Mouse (Mus musculus): ENCODE measurements at regions not wholly inside any gene's neighbourhood (a gene's known extent, or its start where the extent isn't known, plus 50 kb on each side); places are given as distances from the start of the nearest gene placed in this dataset.

DNA sequence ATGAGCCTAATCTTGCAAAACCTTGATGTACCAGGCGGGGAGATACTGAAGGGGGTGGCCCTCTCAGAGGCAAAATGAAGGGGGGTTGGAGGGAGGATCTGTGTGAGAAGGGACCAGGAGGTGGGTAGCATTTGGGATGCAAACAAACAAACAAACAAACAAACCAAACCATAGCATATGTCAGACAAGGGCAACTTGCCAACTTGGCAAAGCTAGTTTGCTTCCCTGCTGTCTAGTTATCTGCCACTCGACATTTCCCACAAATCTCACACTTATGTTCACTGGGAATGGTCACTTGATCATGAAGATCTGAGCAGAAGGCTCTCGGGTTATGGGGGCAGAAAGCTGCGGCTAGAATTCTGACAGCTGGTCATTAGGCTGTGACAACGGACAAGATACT lies 65.9 kb upstream of the Bod1l start:
- no peaks in the 10 kb centered on the region for H3K79me2 ChIP-seq (replicated peaks; ENCODE audit: control insufficient read depth, extremely low read depth, insufficient read depth, poor library complexity, severe bottlenecking)
- H3K27me3 ChIP-seq (replicated peaks), result no peaks in the 10 kb centered on the region
- in situ Hi-C loops (cut with MboI; ENCODE audit: low pct_ligation_motif_present, low pct_unique_long_range_greater_than_20kb, low sequenced_read_pairs) (no loop called here), dilution Hi-C loops (cut with MboI; ENCODE audit: extremely low pct_ligation_motif_present, extremely low pct_unique_long_range_greater_than_20kb, low sequenced_read_pairs) (no loop called here)
- no peak for DNase-seq (ENCODE audit: extremely low read depth)
- H3K4me3 ChIP-seq (replicated peaks in 1 of 3; ENCODE audit: low read depth in 2 of 3, low read length in 2 of 3, poor library complexity in 1 of 3), result no peak overlapping the region
- no peak overlapping the region for H3K27ac ChIP-seq (ENCODE audit: insufficient read depth, low read depth)
- H3K36me3 ChIP-seq (replicated peaks in 1 of 2; ENCODE audit: control insufficient read depth in 1 of 2, insufficient read depth in 1 of 2, low read length in 1 of 2), result no peaks in the 10 kb centered on the region
- no peak overlapping the region for H3K4me2 ChIP-seq (ENCODE audit: insufficient read depth, low read depth, poor library complexity, severe bottlenecking)
- H3K9me3 ChIP-seq (replicated peaks; ENCODE audit: low read length), result no peaks in the 10 kb centered on the region
- H3K4me1 ChIP-seq (ENCODE audit: control insufficient read depth in 1 of 2, insufficient read depth in 2 of 2), result peaks cover 0 to 17% of the 10 kb centered on the region in 2 experiments; a peak in 2 of 4 replicates
- no peak overlapping the region for H3K9ac ChIP-seq (ENCODE audit: insufficient read depth, low read depth)
- TF ChIP-seq SIN3A (IDR thresholded peaks at IDR 0.05; ENCODE audit: low read length), result no peak
- no peak for TF ChIP-seq NRF1 (IDR thresholded peaks at IDR 0.05; ENCODE audit: low read depth, low read length)
- no peak for TF ChIP-seq MXI1 (IDR thresholded peaks at IDR 0.05; ENCODE audit: low read depth, low read length)
- no peak for TF ChIP-seq SMC3 (IDR thresholded peaks at IDR 0.05; ENCODE audit: low read depth, low read length)
- no peak for TF ChIP-seq MYC (IDR thresholded peaks at IDR 0.05; ENCODE audit: low read depth, low read length)
- TF ChIP-seq USF1 (IDR thresholded peaks at IDR 0.05; ENCODE audit: low read depth, low read length), result no peak
- TF ChIP-seq CTCF (conservative IDR thresholded peaks at IDR 0.05 in 1 of 2, IDR thresholded peaks at IDR 0.05 in 1 of 2; ENCODE audit: low read depth in 2 of 2, low read length in 2 of 2), result no peak
- TF ChIP-seq BHLHE40 (IDR thresholded peaks at IDR 0.05; ENCODE audit: low read depth, low read length), result no peak
- TF ChIP-seq TCF12 (IDR thresholded peaks at IDR 0.05; ENCODE audit: low read depth, low read length), result no peak
- TF ChIP-seq POLR2AphosphoS2 (IDR thresholded peaks at IDR 0.05; ENCODE audit: low read depth, low read length), result no peak
- no peak for TF ChIP-seq ETS1 (conservative IDR thresholded peaks at IDR 0.05; ENCODE audit: low read depth, low read length)
- TF ChIP-seq MAFK (IDR thresholded peaks at IDR 0.05; ENCODE audit: insufficient replicate concordance, low read length), result no peak
- no peak for TF ChIP-seq RAD21 (IDR thresholded peaks at IDR 0.05; ENCODE audit: low read depth, low read length)
- no peak for TF ChIP-seq CHD2 (IDR thresholded peaks at IDR 0.05; ENCODE audit: low read length)
- TF ChIP-seq ELF1 (IDR thresholded peaks at IDR 0.05; ENCODE audit: low read depth, low read length), result no peak
- no peak for TF ChIP-seq ZC3H11A (IDR thresholded peaks at IDR 0.05; ENCODE audit: low read depth, low read length)
- TF ChIP-seq MEF2A (IDR thresholded peaks at IDR 0.05; ENCODE audit: borderline replicate concordance, low read depth, low read length), result no peak
- TF ChIP-seq E2F4 (IDR thresholded peaks at IDR 0.05; ENCODE audit: insufficient replicate concordance, low read depth, low read length), result no peak
- no peak for TF ChIP-seq JUND (conservative IDR thresholded peaks at IDR 0.05; ENCODE audit: low read depth, low read length)
- TF ChIP-seq CHD1 (IDR thresholded peaks at IDR 0.05; ENCODE audit: low read depth, low read length), result no peak

GRCm38 (mm10) chr5:41907749-41908148 lies 63.6 kb upstream of the Bod1l start:
- no peak overlapping the region for H3K4me2 ChIP-seq (ENCODE audit: insufficient read depth, low read depth, poor library complexity, severe bottlenecking)
- in situ Hi-C loops (cut with MboI; ENCODE audit: low pct_ligation_motif_present, low pct_unique_long_range_greater_than_20kb, low sequenced_read_pairs), result no loop called here
- H3K27ac ChIP-seq (ENCODE audit: insufficient read depth, low read depth), result no peak overlapping the region
- H3K27me3 ChIP-seq (replicated peaks), result no peaks in the 10 kb centered on the region
- no peaks in the 10 kb centered on the region for H3K9me3 ChIP-seq (replicated peaks; ENCODE audit: low read length)
- dilution Hi-C loops (cut with MboI; ENCODE audit: extremely low pct_ligation_motif_present, extremely low pct_unique_long_range_greater_than_20kb, low sequenced_read_pairs), result no loop called here
- DNase-seq (ENCODE audit: extremely low read depth), result no peak
- H3K4me3 ChIP-seq (replicated peaks in 1 of 3; ENCODE audit: low read depth in 2 of 3, low read length in 2 of 3, poor library complexity in 1 of 3), result no peak overlapping the region
- H3K36me3 ChIP-seq (replicated peaks in 1 of 2; ENCODE audit: control insufficient read depth in 1 of 2, insufficient read depth in 1 of 2, low read length in 1 of 2), result no peaks in the 10 kb centered on the region
- H3K9ac ChIP-seq (ENCODE audit: insufficient read depth, low read depth), result no peak overlapping the region
- TF ChIP-seq ZMIZ1 (IDR thresholded peaks at IDR 0.05; ENCODE audit: low read depth, low read length) (no peak), CHD1 (IDR thresholded peaks at IDR 0.05; ENCODE audit: low read depth, low read length) (no peak), RCOR1 (conservative IDR thresholded peaks at IDR 0.05; ENCODE audit: low read depth, low read length) (no peak), ZNF384 (IDR thresholded peaks at IDR 0.05; ENCODE audit: low read depth, low read length) (no peak), POLR2AphosphoS2 (IDR thresholded peaks at IDR 0.05; ENCODE audit: low read depth, low read length) (no peak), ELF1 (IDR thresholded peaks at IDR 0.05; ENCODE audit: low read depth, low read length) (no peak), ZC3H11A (IDR thresholded peaks at IDR 0.05; ENCODE audit: low read depth, low read length) (no peak), PAX5 (IDR thresholded peaks at IDR 0.05; ENCODE audit: low read length) (no peak), CTCF (conservative IDR thresholded peaks at IDR 0.05 in 1 of 2, IDR thresholded peaks at IDR 0.05 in 1 of 2; ENCODE audit: low read depth in 2 of 2, low read length in 2 of 2) (no peak), POLR2A (IDR thresholded peaks at IDR 0.05; ENCODE audit: low read depth, low read length) (no peak), HCFC1 (IDR thresholded peaks at IDR 0.05; ENCODE audit: low read depth, low read length) (no peak), NRF1 (IDR thresholded peaks at IDR 0.05; ENCODE audit: low read depth, low read length) (no peak), IRF4 (IDR thresholded peaks at IDR 0.05; ENCODE audit: low read depth, low read length) (no peak)
- H3K4me1 ChIP-seq (ENCODE audit: control insufficient read depth in 1 of 2, insufficient read depth in 2 of 2), result peaks cover 0 to 17% of the 10 kb centered on the region in 2 experiments; a peak in 2 of 4 replicates
- H3K79me2 ChIP-seq (replicated peaks; ENCODE audit: control insufficient read depth, extremely low read depth, insufficient read depth, poor library complexity, severe bottlenecking), result no peaks in the 10 kb centered on the region

Data from CH12.LX (cell line).